ENCODE assay signal across 8 mouse cellular contexts in the genomic region with DNA sequence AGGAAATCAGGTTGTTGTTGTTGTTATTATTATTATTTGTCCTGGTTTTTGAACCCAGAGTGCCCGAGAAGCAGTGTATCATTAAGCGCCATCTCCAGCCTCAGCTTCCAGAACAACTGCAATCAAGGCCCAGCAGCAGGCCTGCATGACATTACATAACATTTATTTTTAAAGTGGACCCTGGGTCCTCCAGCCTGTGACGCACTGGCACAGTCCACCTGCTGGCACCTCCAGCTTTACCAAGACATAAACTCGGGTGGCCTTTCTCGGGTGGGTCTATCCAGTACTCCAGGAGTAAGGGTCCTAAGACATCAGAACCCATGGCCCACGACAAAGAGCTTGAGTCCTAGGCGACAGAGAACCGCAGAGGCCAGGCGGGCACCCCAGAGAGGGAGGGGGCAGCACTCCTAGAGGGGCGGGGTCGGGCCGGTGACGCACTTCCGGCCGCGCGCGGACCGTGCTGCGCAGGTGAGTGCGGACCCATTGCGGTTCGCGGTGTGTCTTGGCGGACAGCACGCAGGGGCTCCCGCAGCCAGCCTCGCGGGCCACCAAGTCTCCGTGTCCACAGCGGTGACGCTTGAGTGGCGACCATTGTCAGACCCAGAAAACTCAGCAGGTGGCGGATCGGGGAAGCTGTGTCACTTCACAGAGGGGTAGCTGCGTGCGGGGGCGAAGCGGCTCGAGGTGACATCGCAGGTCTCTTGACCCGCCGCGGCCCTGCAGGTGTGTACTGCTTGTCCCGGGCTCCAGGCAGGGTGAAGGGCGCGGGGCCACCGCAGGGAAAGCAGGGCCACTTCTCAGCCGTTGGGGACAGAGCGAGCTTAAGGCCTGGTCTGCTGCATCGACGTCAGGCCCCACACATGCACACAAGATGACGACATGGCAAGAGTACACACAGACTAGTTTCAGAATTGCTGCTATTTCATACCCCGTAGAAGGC. TPM values are rescaled to one million over a fixed set of nuclear protein-coding genes. Genes with fewer than 3 reads are reported as not detected.
A peak's percentile ranks its signal among the peaks of the same experiment; 100 is the strongest.
DNase-seq lines count a peak whose midpoint lies in the region; ATAC-seq and TF ChIP-seq lines count a peak whose summit lies in the region.

Gene Zfp612, plus strand, starts transcription at position 465 of the 940 bp plus-strand sequence.

- TF ChIP-seq CTCF in bone marrow, adult 2 months (IDR thresholded peaks at IDR 0.05; ENCODE audit: control insufficient read depth, insufficient read depth, low read length): no peak
- no peak for TF ChIP-seq CTCF in kidney, postnatal 0 days (IDR thresholded peaks at IDR 0.05; ENCODE audit: low read depth)
- no peak for TF ChIP-seq CTCF in stomach, postnatal 0 days (IDR thresholded peaks at IDR 0.05; ENCODE audit: low read depth)

- peaks cover 10% of the 10 kb centered on the region; the same call in 1 of the 2 replicates for H3K36me3 ChIP-seq in embryonic facial prominence, embryonic 15.5 days
- peaks cover 5% of the 10 kb centered on the region for H3K36me3 ChIP-seq in heart, embryonic 14.5 days (ENCODE audit: control insufficient read depth, insufficient read depth, low read length)
- H3K36me3 ChIP-seq in kidney, postnatal 0 days (ENCODE audit: insufficient read depth, low read length): peaks cover 3% of the 10 kb centered on the region; the same call in 1 of the 2 replicates
- no peaks in the 10 kb centered on the region for H3K36me3 ChIP-seq in liver, embryonic 11.5 days (ENCODE audit: control insufficient read depth, insufficient read depth, low read length)
- no peaks in the 10 kb centered on the region; the same call in 1 of the 2 replicates for H3K36me3 ChIP-seq in stomach, postnatal 0 days (ENCODE audit: control insufficient read depth, insufficient read depth, low read length)

- H3K4me1 ChIP-seq in bone marrow, adult 2 months (ENCODE audit: control insufficient read depth, insufficient read depth, low read length): no peaks in the 10 kb centered on the region
- H3K4me1 ChIP-seq in embryonic facial prominence, embryonic 15.5 days: peaks cover 7% of the 10 kb centered on the region; the same call in 1 of the 2 replicates
- peaks cover 2 to 4% of the 10 kb centered on the region in 2 experiments; a peak in 3 of 4 replicates for H3K4me1 ChIP-seq in heart, embryonic 14.5 days (ENCODE audit: control insufficient read depth in 2 of 2, insufficient read depth in 2 of 2, low read length in 2 of 2)
- peaks cover 6% of the 10 kb centered on the region for H3K4me1 ChIP-seq in kidney, postnatal 0 days (replicated peaks; ENCODE audit: insufficient read depth, low read length)
- no peaks in the 10 kb centered on the region for H3K4me1 ChIP-seq in liver, embryonic 11.5 days (replicated peaks; ENCODE audit: control insufficient read depth, insufficient read depth, low read length)
- no peaks in the 10 kb centered on the region for H3K4me1 ChIP-seq in stomach, postnatal 0 days (replicated peaks; ENCODE audit: control insufficient read depth, insufficient read depth)

- H3K4me3 ChIP-seq in bone marrow, adult 2 months (replicated peaks; ENCODE audit: control insufficient read depth, low read depth, low read length): peak within 1 kb of the TSS; percentile 42
- H3K4me3 ChIP-seq in embryonic facial prominence, embryonic 15.5 days (replicated peaks): peak within 1 kb of the TSS; percentile 67
- peak within 1 kb of the TSS; percentile 64 to 69 for H3K4me3 ChIP-seq in heart, embryonic 14.5 days (ENCODE audit: control insufficient read depth in 1 of 2, insufficient read depth in 1 of 2, low read depth in 1 of 2, low read length in 2 of 2)
- H3K4me3 ChIP-seq in kidney, postnatal 0 days (replicated peaks; ENCODE audit: low read depth, low read length): peak within 1 kb of the TSS; percentile 56
- H3K4me3 ChIP-seq in liver, embryonic 11.5 days (ENCODE audit: low read depth, low read length): peak within 1 kb of the TSS; percentile 65
- H3K4me3 ChIP-seq in stomach, postnatal 0 days (ENCODE audit: low read depth, low read length): peak within 1 kb of the TSS; percentile 52

- H3K9ac ChIP-seq in embryonic facial prominence, embryonic 15.5 days: peak within 1 kb of the TSS; percentile 45
- H3K9ac ChIP-seq in heart, embryonic 14.5 days (ENCODE audit: low read length): peak within 1 kb of the TSS; percentile 84
- H3K9ac ChIP-seq in kidney, postnatal 0 days (ENCODE audit: low read depth, low read length): peak within 1 kb of the TSS; percentile 66
- H3K9ac ChIP-seq in liver, embryonic 11.5 days (ENCODE audit: low read depth, low read length): peak within 1 kb of the TSS; percentile 66
- H3K9ac ChIP-seq in stomach, postnatal 0 days (ENCODE audit: low read length): peak within 1 kb of the TSS; percentile 68

- H3K4me2 ChIP-seq in embryonic facial prominence, embryonic 15.5 days (replicated peaks): peak within 1 kb of the TSS; percentile 86
- H3K4me2 ChIP-seq in heart, embryonic 14.5 days (ENCODE audit: low read length): peak within 1 kb of the TSS; percentile 93
- H3K4me2 ChIP-seq in kidney, postnatal 0 days (ENCODE audit: low read length): peak within 1 kb of the TSS; percentile 89
- peak within 1 kb of the TSS; percentile 91 for H3K4me2 ChIP-seq in liver, embryonic 11.5 days
- H3K4me2 ChIP-seq in stomach, postnatal 0 days (replicated peaks; ENCODE audit: low read depth): peak within 1 kb of the TSS; percentile 79

- no peaks in the 10 kb centered on the region for H3K27me3 ChIP-seq in embryonic facial prominence, embryonic 15.5 days
- no peaks in the 10 kb centered on the region for H3K27me3 ChIP-seq in heart, embryonic 14.5 days (ENCODE audit: control insufficient read depth, insufficient read depth, low read length)
- no peaks in the 10 kb centered on the region for H3K27me3 ChIP-seq in kidney, postnatal 0 days (ENCODE audit: insufficient read depth, low read length)
- H3K27me3 ChIP-seq in liver, embryonic 11.5 days (replicated peaks; ENCODE audit: control insufficient read depth, insufficient read depth, low read length): no peaks in the 10 kb centered on the region
- H3K27me3 ChIP-seq in stomach, postnatal 0 days (ENCODE audit: control insufficient read depth, insufficient read depth, low read length): no peaks in the 10 kb centered on the region

- no peak within 1 kb of the TSS for H3K27ac ChIP-seq in bone marrow, adult 2 months (ENCODE audit: control insufficient read depth, insufficient read depth, low read depth, low read length, poor library complexity)
- H3K27ac ChIP-seq in embryonic facial prominence, embryonic 15.5 days (replicated peaks): no peak within 1 kb of the TSS
- no peak within 1 kb of the TSS for H3K27ac ChIP-seq in heart, embryonic 14.5 days (replicated peaks in 1 of 2; ENCODE audit: control insufficient read depth in 1 of 2, insufficient read depth in 1 of 2, low read depth in 2 of 2, low read length in 2 of 2)
- H3K27ac ChIP-seq in kidney, postnatal 0 days: no peak within 1 kb of the TSS; the same call in 1 of the 2 replicates
- no peak within 1 kb of the TSS for H3K27ac ChIP-seq in liver, embryonic 11.5 days (ENCODE audit: low read depth, low read length)
- no peak within 1 kb of the TSS for H3K27ac ChIP-seq in stomach, postnatal 0 days (replicated peaks)

- TF ChIP-seq POLR2A in bone marrow, adult 2 months (IDR thresholded peaks at IDR 0.05; ENCODE audit: borderline replicate concordance, control insufficient read depth, low read depth, low read length): no peak

- ATAC-seq in embryonic facial prominence, embryonic 15.5 days (ENCODE audit: insufficient number of reproducible peaks, low FRiP score, low TSS enrichment, low read depth): peak; percentile 84
- ATAC-seq in heart, embryonic 14.5 days (ENCODE audit: insufficient number of reproducible peaks, insufficient read depth, low FRiP score, low read depth): peak; percentile 73
- peak; percentile 93 for ATAC-seq in kidney, postnatal 0 days (replicated peaks; ENCODE audit: low FRiP score, low read depth)
- ATAC-seq in liver, embryonic 11.5 days (replicated peaks; ENCODE audit: low FRiP score): peak; percentile 80
- ATAC-seq in stomach, postnatal 0 days (ENCODE audit: low FRiP score, low TSS enrichment): peak; percentile 93

- H3K9me3 ChIP-seq in embryonic facial prominence, embryonic 15.5 days (replicated peaks): no peaks in the 10 kb centered on the region
- no peaks in the 10 kb centered on the region for H3K9me3 ChIP-seq in heart, embryonic 14.5 days (ENCODE audit: control insufficient read depth, low read length)
- no peaks in the 10 kb centered on the region for H3K9me3 ChIP-seq in kidney, postnatal 0 days (replicated peaks; ENCODE audit: low read length)
- H3K9me3 ChIP-seq in liver, embryonic 11.5 days (ENCODE audit: control insufficient read depth, low read length): no peaks in the 10 kb centered on the region
- H3K9me3 ChIP-seq in stomach, postnatal 0 days (ENCODE audit: control insufficient read depth, low read length): no peaks in the 10 kb centered on the region

- peak; percentile 69 to 70 for DNase-seq in B cell, adult 2 months
- peak; percentile 47 for DNase-seq in kidney, postnatal 0 days (ENCODE audit: low spot score)
- peak; percentile 63 for DNase-seq in liver, embryonic 11.5 days (ENCODE audit: low spot score)
- DNase-seq in natural killer cell, adult 2 months (ENCODE audit: low spot score in 2 of 2): peak; percentile 42 to 46
- DNase-seq in stomach, postnatal 0 days (ENCODE audit: low spot score): peak; percentile 81

- TF ChIP-seq EP300 in stomach, postnatal 0 days (optimal IDR thresholded peaks at IDR 0.05): no peak

- WGBS in bone marrow, adult 2 months: 11% methylated on average over 54 of the region's 54 CpGs
- 6% methylated on average over 54 of the region's 54 CpGs for whole genome bisulfite sequencing in embryonic facial prominence, embryonic 15.5 days
- 6% methylated on average over 54 of the region's 54 CpGs for WGBS in heart, embryonic 14.5 days
- 7% methylated on average over 54 of the region's 54 CpGs for WGBS in kidney, postnatal 0 days
- 9% methylated on average over 54 of the region's 54 CpGs for WGBS in liver, embryonic 11.5 days
- WGBS in stomach, postnatal 0 days: 6% methylated on average over 54 of the region's 54 CpGs

RNA-seq across cellular contexts. Expression of gene Zfp612, which starts in this region (rescaled TPM):
- polyA plus RNA-seq in bone marrow, adult 2 months (2011; ENCODE audit: insufficient read depth, insufficient read length, low replicate concordance, missing spikeins): 0.41 and 1.00 TPM in 2 replicates
- 8.3 and 8.8 TPM in 2 replicates for polyA plus RNA-seq in embryonic facial prominence, embryonic 15.5 days (2015; fragmentation: Nextera tagmentation; extraction: Ambion mirVana)
- 5.9 and 6.4 TPM in 2 replicates for polyA plus RNA-seq in heart, embryonic 14.5 days (2014; fragmentation: Nextera tagmentation; extraction: Ambion mirVana)
- 5.1 and 5.6 TPM in 2 replicates for polyA plus RNA-seq in kidney, postnatal 0 days (2015; fragmentation: Nextera tagmentation; extraction: Ambion mirVana)
- polyA plus RNA-seq in liver, embryonic 11.5 days (2014; fragmentation: Nextera tagmentation; extraction: Ambion mirVana): 2.4 and 2.5 TPM in 2 replicates
- 2.4 and 2.5 TPM in 2 replicates for polyA plus RNA-seq in stomach, postnatal 0 days (2015; fragmentation: Nextera tagmentation; extraction: Ambion mirVana)
